Mouse (Mus musculus): ENCODE data around the gene Nr3c2.

DNA sequence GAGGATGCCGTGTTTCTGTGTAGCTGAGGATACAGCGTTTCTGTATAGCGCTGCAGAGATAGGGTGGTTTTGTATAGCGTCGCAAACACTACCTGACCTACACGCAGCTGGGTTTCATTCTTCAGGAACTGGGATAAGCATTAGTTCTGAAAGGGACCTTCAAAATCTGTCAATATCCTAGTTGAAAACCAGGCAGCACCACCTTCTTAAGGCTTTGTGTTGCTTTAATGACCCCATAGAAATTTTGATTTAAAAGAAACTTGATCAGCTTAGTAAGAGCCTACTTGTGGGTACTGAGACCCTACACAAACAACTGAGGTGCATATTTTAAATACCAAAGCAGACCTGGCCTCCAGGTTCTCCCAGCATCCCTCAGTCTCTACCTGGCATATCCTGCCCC, 372.9 kb downstream of the Nr3c2 start:
- TF ChIP-seq CTCF (conservative IDR thresholded peaks at IDR 0.05; ENCODE audit: insufficient read depth, insufficient read length, low read depth, low read length) (no peak), POLR2A (IDR thresholded peaks at IDR 0.05; ENCODE audit: low read depth, low read length) (no peak)

Measured in kidney, adult 2 months (tissue).